Mouse (Mus musculus): ENCODE data around the gene Masp1. TPM values are rescaled to one million over a fixed set of nuclear protein-coding genes. Genes with fewer than 3 reads are reported as not detected.

The Masp1 gene
- polyA plus RNA-seq, 1 experiment from 2014 or later, result 21.6 TPM

- Histone ChIP-seq H3K4me3 (ENCODE audit: low read depth, low read length) (0 out of 2 replicates have a peak overlapping the region, but pooled peaks have one; percentile 15), H3K36me3 (ENCODE audit: control insufficient read depth, insufficient read depth, low read length) (peaks cover 3% of the 10 kb centered on the region; the same call in 1 of the 2 replicates), H3K27ac (ENCODE audit: low read depth, low read length) (peak overlapping the region; percentile 43; the same call in 1 of the 2 replicates), H3K4me2 (peak overlapping the region; percentile 46), H3K4me1 (replicated peaks; ENCODE audit: control insufficient read depth, insufficient read depth, low read length) (peaks cover 7% of the 10 kb centered on the region), H3K27me3 (replicated peaks; ENCODE audit: control insufficient read depth, insufficient read depth, low read length) (0 out of 2 replicates have a peak, but pooled peaks cover 2% of the 10 kb centered on the region), H3K9me3 (ENCODE audit: control insufficient read depth, low read length) (no peaks in the 10 kb centered on the region), H3K9ac (ENCODE audit: low read depth, low read length) (peak overlapping the region; percentile 50; the same call in 1 of the 2 replicates)
- WGBS, result 57% methylated on average over 20 of the region's 20 CpGs
- DNase-seq (ENCODE audit: low spot score) (no peak), ATAC-seq (replicated peaks; ENCODE audit: low FRiP score) (peak; percentile 34; the same call in 1 of the 2 replicates)
These were observed 2.7 kb downstream of the Masp1 start for GRCm38 (mm10) chr16:23517754-23518566.

DNA sequence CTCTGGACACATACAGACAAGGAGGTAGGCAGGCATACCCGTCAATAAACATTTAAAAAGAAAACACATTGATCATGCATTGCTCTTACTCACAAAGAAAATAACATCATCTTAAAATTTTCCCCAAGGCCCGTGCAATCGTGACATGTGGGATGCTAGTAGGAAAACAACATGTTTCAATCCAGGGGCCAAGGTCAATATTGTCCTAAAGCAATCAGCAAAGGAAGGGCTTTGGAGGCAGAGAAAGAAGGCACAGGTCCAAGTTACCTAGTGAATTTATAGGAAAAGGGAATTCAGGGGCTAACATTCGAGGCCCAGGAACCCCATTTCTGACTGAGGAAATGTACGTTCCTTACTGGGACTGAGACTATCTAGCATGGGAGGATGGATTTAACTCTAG is 3.4 kb downstream of the Masp1 start:
- WGBS, result 77% methylated on average over 5 of the region's 5 CpGs
- Histone ChIP-seq H3K4me2 (no peak overlapping the region), H3K27ac (ENCODE audit: low read depth, low read length) (no peak overlapping the region)

GRCm38 (mm10) chr16:23516606-23517005 is 4.0 kb downstream of the Masp1 start:
- no peak overlapping the region for H3K27ac ChIP-seq (ENCODE audit: low read depth, low read length)
- H3K4me1 ChIP-seq (replicated peaks; ENCODE audit: control insufficient read depth, insufficient read depth, low read length), result peaks cover 7% of the 10 kb centered on the region
- H3K9me3 ChIP-seq (ENCODE audit: control insufficient read depth, low read length), result no peaks in the 10 kb centered on the region
- no peak overlapping the region for H3K4me3 ChIP-seq (ENCODE audit: low read depth, low read length)
- no peak overlapping the region for H3K9ac ChIP-seq (ENCODE audit: low read depth, low read length)
- 76% methylated on average over 2 of the region's 2 CpGs for WGBS
- H3K27me3 ChIP-seq (replicated peaks; ENCODE audit: control insufficient read depth, insufficient read depth, low read length), result 0 out of 2 replicates have a peak, but pooled peaks cover 2% of the 10 kb centered on the region
- H3K4me2 ChIP-seq, result no peak overlapping the region
- H3K36me3 ChIP-seq (ENCODE audit: control insufficient read depth, insufficient read depth, low read length), result peaks cover 3% of the 10 kb centered on the region; the same call in 1 of the 2 replicates
- DNase-seq (ENCODE audit: low spot score) (no peak), ATAC-seq (replicated peaks; ENCODE audit: low FRiP score) (no peak)

More for the DNA sequence above, 3.4 kb downstream of the Masp1 start:
- Histone ChIP-seq H3K4me3 (ENCODE audit: low read depth, low read length) (no peak overlapping the region), H3K9ac (ENCODE audit: low read depth, low read length) (no peak overlapping the region), H3K9me3 (ENCODE audit: control insufficient read depth, low read length) (no peaks in the 10 kb centered on the region), H3K4me1 (replicated peaks; ENCODE audit: control insufficient read depth, insufficient read depth, low read length) (peaks cover 7% of the 10 kb centered on the region), H3K36me3 (ENCODE audit: control insufficient read depth, insufficient read depth, low read length) (peaks cover 3% of the 10 kb centered on the region; the same call in 1 of the 2 replicates), H3K27me3 (replicated peaks; ENCODE audit: control insufficient read depth, insufficient read depth, low read length) (0 out of 2 replicates have a peak, but pooled peaks cover 2% of the 10 kb centered on the region)
- ATAC-seq (replicated peaks; ENCODE audit: low FRiP score) (no peak), DNase-seq (ENCODE audit: low spot score) (no peak)

- Histone ChIP-seq H3K4me3 (ENCODE audit: low read depth, low read length) (no peak overlapping the region), H3K9ac (ENCODE audit: low read depth, low read length) (no peak overlapping the region), H3K36me3 (ENCODE audit: control insufficient read depth, insufficient read depth, low read length) (peaks cover 3% of the 10 kb centered on the region; the same call in 1 of the 2 replicates), H3K27ac (ENCODE audit: low read depth, low read length) (no peak overlapping the region), H3K9me3 (ENCODE audit: control insufficient read depth, low read length) (no peaks in the 10 kb centered on the region), H3K4me2 (no peak overlapping the region), H3K27me3 (replicated peaks; ENCODE audit: control insufficient read depth, insufficient read depth, low read length) (0 out of 2 replicates have a peak, but pooled peaks cover 2% of the 10 kb centered on the region), H3K4me1 (replicated peaks; ENCODE audit: control insufficient read depth, insufficient read depth, low read length) (peaks cover 7% of the 10 kb centered on the region)
- DNase-seq (ENCODE audit: low spot score) (no peak), ATAC-seq (replicated peaks; ENCODE audit: low FRiP score) (no peak)
- 72% methylated on average over 3 of the region's 3 CpGs for WGBS
These were observed 4.8 kb downstream of the Masp1 start for GRCm38 (mm10) chr16:23515766-23516165.

GRCm38 (mm10) chr16:23513401-23513800 is 7.2 kb downstream of the Masp1 start:
- Histone ChIP-seq H3K27ac (ENCODE audit: low read depth, low read length) (no peak overlapping the region), H3K4me3 (ENCODE audit: low read depth, low read length) (no peak overlapping the region), H3K4me2 (no peak overlapping the region), H3K27me3 (replicated peaks; ENCODE audit: control insufficient read depth, insufficient read depth, low read length) (no peaks in the 10 kb centered on the region), H3K9ac (ENCODE audit: low read depth, low read length) (no peak overlapping the region), H3K36me3 (ENCODE audit: control insufficient read depth, insufficient read depth, low read length) (peaks cover 3% of the 10 kb centered on the region; the same call in 1 of the 2 replicates), H3K4me1 (replicated peaks; ENCODE audit: control insufficient read depth, insufficient read depth, low read length) (peaks cover 7% of the 10 kb centered on the region), H3K9me3 (ENCODE audit: control insufficient read depth, low read length) (no peaks in the 10 kb centered on the region)
- 85% methylated on average over 1 of the region's 1 CpGs for WGBS
- DNase-seq (ENCODE audit: low spot score), result no peak
- ATAC-seq (replicated peaks; ENCODE audit: low FRiP score), result no peak

DNA sequence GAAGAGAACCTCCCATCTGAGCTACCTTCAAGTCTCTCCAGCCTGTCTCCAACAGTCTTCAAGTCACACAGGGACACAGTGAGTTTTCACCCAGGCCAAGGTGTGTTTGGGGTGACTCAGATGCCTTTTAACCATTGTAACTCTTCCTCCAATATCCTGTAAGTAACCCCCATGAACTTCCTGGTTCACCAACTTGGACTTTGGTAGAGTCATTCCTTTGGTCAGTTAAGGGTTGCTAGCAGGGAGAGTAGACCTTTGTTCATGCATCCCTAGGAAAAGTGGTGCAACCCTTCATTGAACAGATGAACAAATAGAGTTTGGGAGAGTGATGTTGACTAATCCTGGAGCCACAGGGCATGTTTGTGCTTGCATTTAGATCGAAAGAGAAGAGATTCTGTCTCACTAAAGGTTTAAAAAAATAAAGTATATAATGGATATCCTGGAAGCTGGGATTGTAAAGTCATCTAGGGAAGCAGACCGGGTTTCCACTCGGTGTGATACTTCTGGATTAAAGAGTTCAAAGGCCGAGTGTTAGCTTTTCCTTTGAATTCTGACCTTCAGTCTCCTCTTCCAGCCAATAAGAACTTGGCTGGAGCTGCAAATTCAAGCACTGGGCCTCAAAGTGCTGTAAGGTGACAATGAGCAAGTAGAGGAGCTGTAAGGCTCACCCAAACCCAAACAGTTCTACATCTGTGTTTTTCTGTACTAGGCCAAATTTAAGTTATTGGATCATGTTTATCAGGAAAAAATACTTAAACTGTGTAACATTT is 9.3 kb downstream of the Masp1 start:
- peaks cover 1% of the 10 kb centered on the region; the same call in 1 of the 2 replicates for H3K4me1 ChIP-seq (replicated peaks; ENCODE audit: control insufficient read depth, insufficient read depth, low read length)
- DNase-seq (ENCODE audit: low spot score) (no peak), ATAC-seq (replicated peaks; ENCODE audit: low FRiP score) (peak; percentile 57)
- H3K4me3 ChIP-seq (ENCODE audit: low read depth, low read length), result no peak overlapping the region
- no peaks in the 10 kb centered on the region for H3K27me3 ChIP-seq (replicated peaks; ENCODE audit: control insufficient read depth, insufficient read depth, low read length)
- H3K36me3 ChIP-seq (ENCODE audit: control insufficient read depth, insufficient read depth, low read length), result 0 out of 2 replicates have a peak, but pooled peaks cover 3% of the 10 kb centered on the region
- no peak overlapping the region for H3K9ac ChIP-seq (ENCODE audit: low read depth, low read length)
- H3K4me2 ChIP-seq, result no peak overlapping the region
- H3K27ac ChIP-seq (ENCODE audit: low read depth, low read length), result peak overlapping the region; percentile 53; the same call in 1 of the 2 replicates
- no peaks in the 10 kb centered on the region for H3K9me3 ChIP-seq (ENCODE audit: control insufficient read depth, low read length)
- 63% methylated on average over 4 of the region's 4 CpGs for WGBS

- Histone ChIP-seq H3K4me2 (no peak overlapping the region), H3K36me3 (ENCODE audit: control insufficient read depth, insufficient read depth, low read length) (no peaks in the 10 kb centered on the region), H3K4me1 (replicated peaks; ENCODE audit: control insufficient read depth, insufficient read depth, low read length) (peaks cover 28% of the 10 kb centered on the region), H3K4me3 (ENCODE audit: low read depth, low read length) (no peak overlapping the region), H3K9ac (ENCODE audit: low read depth, low read length) (no peak overlapping the region), H3K9me3 (ENCODE audit: control insufficient read depth, low read length) (no peaks in the 10 kb centered on the region), H3K27ac (ENCODE audit: low read depth, low read length) (peak overlapping the region; percentile 55), H3K27me3 (replicated peaks; ENCODE audit: control insufficient read depth, insufficient read depth, low read length) (no peaks in the 10 kb centered on the region)
- DNase-seq (ENCODE audit: low spot score) (no peak), ATAC-seq (replicated peaks; ENCODE audit: low FRiP score) (peak; percentile 27; the same call in 1 of the 2 replicates)
- WGBS, result 31% methylated on average over 11 of the region's 11 CpGs
These were observed 14.5 kb downstream of the Masp1 start for GRCm38 (mm10) chr16:23505904-23506687.

DNA sequence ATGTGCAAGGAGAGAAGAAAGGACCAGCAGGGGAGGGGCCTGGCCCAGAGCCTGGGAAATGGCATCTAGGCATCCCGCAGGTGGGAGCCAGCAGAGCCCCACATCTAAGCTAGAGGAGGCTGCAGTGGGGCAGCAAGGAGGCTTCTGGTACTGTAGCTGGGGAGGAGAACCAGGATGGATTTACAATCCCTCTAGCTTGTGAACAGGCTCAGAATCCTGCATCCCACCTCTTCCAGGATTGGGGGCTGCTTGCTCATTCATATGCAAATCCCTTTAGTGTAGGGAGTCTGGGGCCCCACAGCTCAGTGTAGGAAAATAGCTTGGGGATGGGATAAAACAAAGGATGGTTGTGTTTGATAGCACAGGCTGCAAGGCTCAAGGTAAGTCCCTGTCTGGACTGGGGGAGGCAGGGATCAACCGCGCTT is 16.3 kb downstream of the Masp1 start:
- DNase-seq (ENCODE audit: low spot score) (no peak), ATAC-seq (replicated peaks; ENCODE audit: low FRiP score) (no peak)
- Histone ChIP-seq H3K9ac (ENCODE audit: low read depth, low read length) (no peak overlapping the region), H3K4me1 (replicated peaks; ENCODE audit: control insufficient read depth, insufficient read depth, low read length) (peaks cover 45% of the 10 kb centered on the region), H3K4me3 (ENCODE audit: low read depth, low read length) (no peak overlapping the region), H3K36me3 (ENCODE audit: control insufficient read depth, insufficient read depth, low read length) (no peaks in the 10 kb centered on the region), H3K4me2 (no peak overlapping the region), H3K9me3 (ENCODE audit: control insufficient read depth, low read length) (no peaks in the 10 kb centered on the region), H3K27me3 (replicated peaks; ENCODE audit: control insufficient read depth, insufficient read depth, low read length) (no peaks in the 10 kb centered on the region), H3K27ac (ENCODE audit: low read depth, low read length) (no peak overlapping the region)
- WGBS, result 62% methylated on average over 3 of the region's 3 CpGs

Measured in liver, embryonic 11.5 days (tissue).